Mouse (Mus musculus) kidney, adult 9 months (tissue): ENCODE data around the gene Serping1.
"Not testable (repeated sequence)": the region's sequence is repeated elsewhere in the genome, so short reads cannot be mapped to it uniquely, and the experiment has no call there.

Source experiments
- DNase-seq: peaks from one replicate; pipeline ENCODE4 v3.0.0; 2022

Gene Serping1

DNA sequence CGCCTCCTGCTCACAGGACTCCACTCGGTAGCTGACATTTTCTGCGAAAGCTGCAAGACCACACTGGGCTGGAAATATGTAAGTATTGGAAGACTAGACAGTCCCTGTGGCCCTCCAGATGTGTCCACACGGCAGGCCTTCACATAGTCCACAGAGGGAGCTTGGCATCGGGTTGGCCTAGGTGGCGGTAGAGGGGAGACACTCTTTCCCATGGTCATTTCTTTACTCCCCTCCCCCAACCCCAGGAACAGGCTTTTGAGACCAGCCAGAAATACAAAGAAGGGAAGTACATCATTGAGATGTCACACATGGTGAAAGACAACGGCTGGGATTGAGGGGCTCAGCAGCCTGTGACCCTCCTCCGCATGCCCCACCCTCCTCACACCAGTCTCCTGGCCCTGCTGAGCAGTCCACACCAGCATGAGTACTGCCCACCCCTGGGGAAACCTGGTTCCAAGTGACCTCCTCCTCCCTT is 37.8 kb downstream of the Serping1 start:
- no peak for DNase-seq

DNA sequence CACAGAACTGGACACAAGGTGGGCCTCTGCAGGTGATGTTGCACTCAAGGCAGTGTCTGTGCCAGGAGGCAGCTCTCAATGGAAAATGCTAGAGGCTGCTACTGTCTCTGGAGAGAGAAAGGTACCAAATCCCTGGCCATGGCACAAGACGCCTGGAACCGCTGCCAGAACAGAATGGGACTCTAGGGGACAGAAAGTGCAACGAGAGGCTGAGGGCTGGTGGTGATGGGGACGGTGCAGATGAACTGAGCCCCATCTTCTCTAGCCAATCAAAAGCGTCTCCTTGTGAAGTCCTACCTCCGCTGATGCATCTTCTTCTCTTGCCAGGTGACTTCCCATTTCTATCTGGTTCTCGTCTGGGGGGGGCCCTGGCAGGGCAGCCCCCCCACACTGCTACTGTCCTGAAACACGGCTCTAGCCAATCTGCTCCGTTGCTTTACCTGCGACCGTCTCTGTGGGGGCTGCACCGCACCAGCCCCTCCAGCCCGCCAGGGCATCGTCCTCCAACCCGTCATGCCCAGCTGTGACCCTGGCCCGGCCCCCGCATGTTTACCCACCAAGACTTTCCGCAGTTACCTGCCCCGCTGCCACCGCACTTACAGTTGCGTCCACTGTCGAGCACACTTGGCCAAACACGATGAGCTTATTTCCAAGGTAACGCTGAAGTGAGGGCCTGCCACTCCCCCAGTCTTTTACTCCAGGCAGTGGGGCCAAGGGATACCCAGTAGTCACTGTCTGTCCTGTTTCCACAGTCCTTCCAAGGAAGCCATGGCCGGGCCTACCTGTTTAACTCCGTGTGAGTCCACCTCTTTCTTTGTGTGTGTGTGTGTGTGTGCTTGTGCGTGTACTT is 38.7 kb downstream of the Serping1 start:
- no peak for DNase-seq

DNA sequence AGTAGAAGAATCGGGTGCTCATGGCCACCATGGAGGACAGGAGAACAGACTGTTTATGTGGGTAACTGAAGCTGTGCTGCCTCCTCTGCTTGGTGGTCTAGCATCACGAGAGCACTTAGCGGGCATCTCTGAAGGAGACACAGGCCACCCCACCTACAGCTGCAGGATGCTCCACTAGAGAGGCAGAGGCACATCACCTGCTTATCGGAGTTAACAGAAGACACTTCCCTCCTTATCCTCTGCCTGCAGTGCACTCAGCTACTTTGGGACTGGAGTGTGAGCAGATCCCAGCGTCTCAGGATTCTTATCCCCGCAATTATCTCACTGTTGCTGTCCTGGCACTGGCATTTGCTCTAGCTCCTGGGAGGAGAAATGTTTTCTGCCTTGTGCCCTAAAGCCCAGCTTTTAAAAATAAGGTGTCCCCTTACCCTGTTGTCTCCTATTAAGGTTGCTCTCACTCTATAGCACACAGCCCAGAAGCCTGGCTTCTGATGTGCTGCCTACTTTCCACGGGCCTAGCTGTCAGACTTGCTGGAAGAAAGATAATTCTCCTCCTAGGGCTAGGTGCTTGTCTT is 39.8 kb downstream of the Serping1 start:
- no peak for DNase-seq

DNA sequence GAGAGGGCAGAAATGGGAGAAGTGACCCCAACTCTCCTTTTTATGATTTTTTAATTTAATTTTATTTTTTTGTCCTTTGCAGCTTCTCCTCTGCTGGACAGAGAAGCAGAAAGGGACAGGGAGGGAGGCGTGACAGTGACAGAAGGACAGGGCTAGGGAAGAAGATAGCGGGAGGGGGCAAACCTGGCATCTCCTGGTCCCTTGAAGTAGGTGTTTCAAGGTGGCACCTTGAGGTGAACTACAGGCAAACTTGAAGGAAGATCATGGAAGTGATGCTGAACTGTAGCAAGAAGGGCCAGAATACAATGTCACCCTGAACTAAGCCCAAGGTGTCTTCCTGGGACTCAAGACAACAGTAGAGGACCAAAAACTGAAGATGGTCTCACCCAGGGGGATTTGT is 40.3 kb downstream of the Serping1 start:
- no peak for DNase-seq

DNA sequence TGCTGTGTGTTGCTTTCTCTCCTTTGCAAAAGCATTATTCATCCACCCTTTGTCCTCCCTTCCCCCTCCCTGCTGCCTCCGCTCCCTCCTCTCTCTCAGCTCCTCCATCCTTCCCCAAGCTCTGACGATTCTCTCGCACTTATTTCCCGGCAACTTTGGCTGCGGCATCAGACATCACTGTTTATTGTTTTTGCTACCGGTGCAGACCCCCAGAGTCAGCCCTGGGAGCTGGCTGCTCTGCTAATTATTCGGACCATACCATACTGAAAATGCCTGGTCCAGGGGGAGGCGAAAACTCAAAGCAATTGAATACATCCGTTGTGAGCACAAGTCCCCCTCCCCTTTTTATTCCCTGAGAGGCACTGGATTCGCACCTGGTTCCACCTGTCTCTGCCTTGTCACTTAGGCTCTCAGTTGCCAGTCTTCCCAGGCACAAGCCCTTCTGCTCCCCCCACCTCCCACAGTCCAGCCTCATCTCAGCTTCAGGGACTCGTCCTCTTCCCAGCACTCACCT is 40.8 kb downstream of the Serping1 start:
- no peak for DNase-seq

DNA sequence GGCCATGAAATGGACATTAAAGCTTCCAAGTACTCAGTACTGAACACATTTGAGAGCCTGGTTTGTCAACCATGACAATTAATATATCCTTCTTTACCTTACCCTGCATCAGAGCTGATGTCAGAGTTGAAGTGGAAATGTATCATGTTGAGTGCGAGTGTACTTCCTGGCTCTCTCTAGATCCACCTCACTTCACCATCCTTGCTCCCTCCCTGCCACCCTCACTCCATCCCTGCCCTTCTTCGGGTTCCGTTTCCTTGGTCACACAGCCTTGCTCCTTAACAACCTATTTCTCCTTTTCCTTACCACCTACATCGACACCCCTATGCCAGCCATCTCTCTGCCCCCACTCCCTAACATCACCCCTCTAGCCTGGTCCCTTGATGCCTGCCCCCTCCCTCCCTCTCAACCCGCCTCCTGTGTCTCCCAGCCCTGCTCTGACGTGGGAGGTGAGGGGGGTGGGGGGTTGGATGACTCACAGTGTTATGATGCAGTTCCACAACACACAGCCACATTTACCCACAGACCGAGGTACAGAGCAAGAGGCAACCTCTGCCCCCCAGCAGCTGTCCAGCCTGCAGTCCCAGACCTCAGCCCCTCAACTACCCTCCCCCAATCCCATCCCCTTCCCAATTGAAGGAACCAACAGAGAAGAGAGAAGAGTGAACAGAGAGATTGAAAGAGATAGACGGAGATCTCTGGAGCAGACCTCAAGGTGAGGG is 41.5 kb downstream of the Serping1 start, which contains the start of gene Ypel4:
Gene Ypel4 (plus strand): TSS at position 480 of the 722 bp plus-strand sequence.
- DNase-seq = no peak

DNA sequence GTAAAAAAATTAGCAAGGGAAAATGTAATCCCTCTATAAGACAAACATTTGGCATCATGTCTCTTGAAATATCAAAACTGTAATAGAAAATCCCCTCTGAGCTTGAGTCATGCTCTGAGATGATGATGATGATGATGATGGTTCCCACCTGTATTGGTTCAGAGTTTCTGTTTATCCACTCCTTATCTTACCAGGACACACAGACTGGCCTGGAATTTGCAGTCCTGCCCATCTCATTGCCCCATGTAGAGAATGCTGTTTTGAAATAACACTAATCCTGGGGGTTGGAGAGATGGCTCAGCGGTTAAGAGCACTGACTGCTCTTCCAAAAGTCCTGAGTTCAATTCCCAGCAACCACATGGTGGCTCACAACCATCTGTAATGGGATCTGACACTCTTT is 42.9 kb downstream of the Serping1 start:
- no peak for DNase-seq

DNA sequence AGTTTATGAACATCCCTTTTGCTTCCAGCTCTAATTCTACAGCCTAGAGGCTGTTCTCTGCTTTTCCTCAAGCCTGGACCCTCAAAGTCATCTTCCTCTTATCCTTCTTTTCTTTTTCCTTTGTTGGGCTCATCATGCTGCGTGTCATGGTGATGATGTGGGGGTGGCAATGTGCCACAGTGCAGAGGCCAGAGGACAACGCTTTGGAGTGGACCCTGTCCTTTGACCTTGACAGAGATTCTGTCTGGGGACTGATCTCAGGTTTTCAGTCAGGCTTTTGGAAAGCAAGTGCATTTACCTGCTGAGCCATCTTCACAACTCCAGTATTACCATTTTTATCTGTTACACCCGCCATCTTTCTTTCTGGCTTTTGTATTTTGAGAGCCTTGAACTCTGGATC is 44.0 kb downstream of the Serping1 start:
- peak; percentile 64 for DNase-seq

DNA sequence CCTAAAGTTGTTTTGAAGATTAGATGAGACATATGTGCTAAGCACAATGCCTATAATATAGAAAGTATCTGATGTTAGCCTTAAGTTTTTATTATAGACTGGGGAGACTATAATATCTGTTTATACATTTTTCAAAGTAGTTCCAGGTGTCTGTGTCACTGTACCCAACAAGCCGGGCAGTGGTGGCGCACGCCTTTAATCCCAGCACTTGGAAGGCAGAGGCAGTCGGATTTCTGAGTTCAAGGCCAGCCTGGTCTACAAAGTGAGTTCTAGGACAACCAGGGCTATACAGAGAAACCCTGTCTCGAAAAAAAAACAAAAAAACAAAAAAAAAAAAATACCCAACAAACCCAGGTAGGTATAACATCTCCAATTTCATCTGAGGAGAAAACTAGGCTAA is 47.1 kb downstream of the Serping1 start:
- DNase-seq = not testable (repeated sequence)

DNA sequence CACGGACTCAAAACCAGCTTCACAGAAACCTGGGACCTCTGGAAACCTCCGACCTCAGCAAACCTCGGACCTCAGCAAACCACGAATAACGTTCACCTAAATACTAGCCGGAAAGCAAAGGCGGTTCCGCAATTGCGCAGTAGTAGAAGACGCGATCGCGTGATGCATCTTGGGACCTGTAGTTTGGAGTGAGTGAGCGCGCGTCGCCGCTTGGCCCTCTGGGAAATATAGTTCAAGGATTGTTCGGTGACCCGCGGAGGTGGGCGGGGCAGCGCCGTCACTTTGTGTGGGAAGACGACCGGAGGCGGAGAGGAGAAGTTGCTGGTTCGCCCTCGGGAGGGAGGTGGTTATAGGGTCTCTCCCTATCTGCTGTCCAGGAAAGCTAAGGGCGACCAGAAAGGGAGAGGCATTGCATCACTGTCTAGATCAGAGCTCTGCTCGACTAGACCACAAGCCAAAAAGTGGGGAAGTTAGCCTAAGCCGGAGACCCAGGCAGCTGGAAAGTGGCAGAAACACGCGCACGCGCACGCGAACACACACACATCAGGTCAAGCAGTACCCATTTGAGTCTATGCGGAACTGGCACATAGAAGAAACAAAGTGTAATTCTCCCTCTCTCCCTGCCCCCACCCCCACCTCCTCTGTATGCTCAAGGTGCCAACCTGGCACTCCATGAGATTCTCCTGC is 47.9 kb downstream of the Serping1 start, which contains the start of gene Clp1:
Gene Clp1 (minus strand): TSS at position 179 of the 687 bp plus-strand sequence.
- peak; percentile 99 for DNase-seq

DNA sequence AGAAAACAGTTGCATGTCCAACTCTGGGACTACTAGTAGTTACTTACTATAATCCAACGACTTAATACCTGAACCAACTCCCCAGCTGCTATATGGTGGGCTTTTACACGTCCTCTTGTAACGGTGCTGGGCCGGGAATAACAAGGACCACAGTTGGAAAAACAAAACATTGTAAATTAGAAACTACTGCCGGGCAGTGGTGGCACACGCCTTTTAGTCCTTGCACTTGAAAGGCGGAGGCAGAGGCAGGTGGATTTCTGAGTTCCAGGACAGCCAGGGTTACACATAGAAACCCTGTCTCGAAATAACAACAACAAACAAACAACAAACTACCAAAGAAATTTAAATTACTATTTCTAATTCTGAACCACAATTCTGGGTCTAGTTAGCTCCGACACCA is 48.5 kb downstream of the Serping1 start:
- DNase-seq = no peak

DNA sequence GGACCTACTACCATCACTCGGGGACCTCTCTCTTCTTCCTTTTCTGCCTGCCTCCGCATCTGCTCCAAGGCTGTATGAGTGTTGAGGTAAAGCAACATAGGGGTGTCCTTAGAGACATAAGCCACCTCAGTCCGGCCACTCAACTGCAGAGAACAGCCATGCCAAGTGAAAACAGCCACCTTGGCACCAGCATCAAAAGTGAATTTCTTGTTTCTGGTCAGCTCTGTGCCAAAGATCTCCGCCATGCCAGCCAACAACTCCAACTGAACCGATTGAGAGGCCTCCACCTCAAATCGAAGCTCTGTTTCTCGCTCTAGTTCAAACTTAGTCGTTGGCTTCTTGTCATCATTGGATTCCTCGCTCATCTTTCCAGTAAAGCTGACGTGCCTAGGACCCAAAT is 49.5 kb downstream of the Serping1 start:
- DNase-seq = no peak

DNA sequence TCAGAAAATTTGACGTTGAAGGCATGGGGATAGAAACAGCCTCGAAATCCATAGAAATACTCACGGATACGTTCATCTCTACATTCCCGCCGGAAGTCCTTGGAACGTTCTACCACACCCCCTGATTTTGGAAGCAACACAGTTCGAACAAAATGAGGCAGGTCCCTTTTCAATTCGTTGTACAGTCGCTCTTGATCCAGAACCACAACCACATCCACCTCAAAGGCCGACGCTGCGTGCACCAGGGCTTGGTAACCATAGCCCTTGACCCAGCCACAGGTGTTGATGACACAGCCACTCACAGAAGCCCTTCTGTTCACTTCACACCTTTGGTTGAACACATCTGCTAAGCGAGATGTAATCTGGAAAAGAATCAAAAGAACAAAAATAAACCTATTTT is 51.4 kb downstream of the Serping1 start:
- DNase-seq = no peak

DNA sequence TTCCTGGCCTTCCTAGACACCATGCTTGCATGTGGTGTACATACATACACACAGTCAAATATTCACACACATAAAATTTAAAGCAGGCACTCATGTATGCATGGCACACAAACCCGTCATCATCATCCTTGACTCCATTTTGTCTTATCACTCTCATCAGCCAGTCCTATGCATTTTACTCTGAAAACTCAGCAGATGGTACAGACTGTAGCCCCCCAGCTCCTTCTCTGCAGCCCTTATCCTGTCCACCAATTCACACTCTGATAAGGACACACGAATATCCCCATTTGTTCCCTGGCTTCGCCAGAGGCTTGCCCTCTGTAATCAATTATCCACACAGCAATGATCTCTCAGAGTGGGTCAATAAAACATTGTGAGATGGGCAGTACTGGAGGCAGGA is 54.1 kb downstream of the Serping1 start:
- no peak for DNase-seq

DNA sequence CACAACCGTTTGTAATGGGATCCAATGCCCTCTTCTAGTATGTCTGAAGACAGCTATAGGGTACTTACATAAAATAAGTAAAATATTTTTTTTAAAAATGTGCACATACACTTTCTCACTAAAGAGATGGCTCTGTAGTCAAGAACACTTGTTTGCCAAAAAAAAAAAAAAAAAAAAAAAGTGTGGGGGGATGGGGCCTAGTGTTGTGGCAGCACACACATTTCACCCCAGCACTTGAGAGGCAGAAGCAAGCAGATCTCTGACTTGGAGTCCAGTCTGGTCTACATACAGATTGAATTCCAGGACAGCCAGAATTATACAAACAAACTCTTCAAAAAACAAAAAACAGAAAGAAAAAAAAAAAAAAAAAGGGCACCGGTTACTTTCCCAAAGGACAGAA is 54.5 kb downstream of the Serping1 start:
- no peak for DNase-seq

DNA sequence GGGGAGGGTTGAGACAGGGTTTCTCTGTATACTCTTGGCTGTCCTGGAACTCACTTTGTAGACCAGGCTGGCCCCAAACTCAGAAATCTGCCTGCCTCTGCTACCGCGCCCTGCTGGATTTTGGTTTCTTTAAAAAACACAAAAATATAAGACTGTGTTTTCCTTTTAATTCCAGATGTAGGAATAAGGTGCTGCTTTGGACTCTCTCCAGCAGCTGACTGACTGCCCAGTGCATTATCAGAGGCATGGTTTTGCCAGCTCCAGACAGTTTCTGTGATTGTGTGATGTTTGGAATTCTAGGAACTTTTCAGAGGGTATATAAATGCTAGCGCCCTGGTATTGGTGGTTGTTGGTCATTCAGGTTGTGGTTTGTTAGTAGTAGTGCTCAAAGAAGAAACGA is 57.9 kb downstream of the Serping1 start:
- no peak for DNase-seq

DNA sequence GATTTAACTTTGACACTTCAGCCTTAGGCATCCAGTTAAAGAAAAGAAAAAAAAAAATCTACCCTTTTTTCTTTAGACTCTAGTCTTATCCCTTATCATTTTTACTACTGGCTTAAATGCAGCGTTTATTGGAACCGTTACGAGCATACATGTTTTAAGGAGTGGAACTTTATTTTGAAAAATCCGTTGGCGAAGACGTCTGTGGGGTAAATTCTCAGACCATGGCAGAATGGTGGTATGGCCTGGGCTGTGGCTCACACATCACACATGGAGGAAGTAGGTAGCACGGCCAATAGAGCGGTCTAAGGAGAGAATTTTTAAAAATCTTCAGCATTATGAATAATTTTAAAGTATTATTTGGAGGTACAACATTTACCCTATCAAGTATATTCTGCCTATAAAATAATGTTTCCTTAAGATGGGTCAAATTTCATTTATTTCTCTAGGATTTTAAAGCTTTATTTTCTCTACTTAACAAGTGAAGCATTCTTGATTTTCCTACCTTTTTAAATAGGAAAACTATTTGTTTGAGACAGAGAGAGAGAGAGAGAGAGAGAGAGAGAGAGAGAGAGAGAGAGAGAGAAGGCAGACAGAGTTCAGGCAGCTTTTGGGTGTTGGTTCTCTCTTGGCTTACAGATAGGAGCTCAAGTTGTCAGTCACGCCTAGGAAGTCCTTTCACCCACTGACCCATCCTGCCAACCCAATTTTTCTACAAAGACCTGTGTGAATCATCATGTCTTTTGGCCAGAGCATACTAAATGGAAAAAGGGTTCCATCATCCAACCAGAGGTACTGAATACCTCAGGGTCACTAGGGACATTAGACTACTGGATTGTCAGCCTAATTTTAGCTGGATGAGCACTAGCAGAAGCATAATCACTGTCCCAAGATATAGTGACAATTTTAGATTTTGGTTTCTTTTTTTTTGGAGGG is 58.6 kb downstream of the Serping1 start:
- DNase-seq = no peak

DNA sequence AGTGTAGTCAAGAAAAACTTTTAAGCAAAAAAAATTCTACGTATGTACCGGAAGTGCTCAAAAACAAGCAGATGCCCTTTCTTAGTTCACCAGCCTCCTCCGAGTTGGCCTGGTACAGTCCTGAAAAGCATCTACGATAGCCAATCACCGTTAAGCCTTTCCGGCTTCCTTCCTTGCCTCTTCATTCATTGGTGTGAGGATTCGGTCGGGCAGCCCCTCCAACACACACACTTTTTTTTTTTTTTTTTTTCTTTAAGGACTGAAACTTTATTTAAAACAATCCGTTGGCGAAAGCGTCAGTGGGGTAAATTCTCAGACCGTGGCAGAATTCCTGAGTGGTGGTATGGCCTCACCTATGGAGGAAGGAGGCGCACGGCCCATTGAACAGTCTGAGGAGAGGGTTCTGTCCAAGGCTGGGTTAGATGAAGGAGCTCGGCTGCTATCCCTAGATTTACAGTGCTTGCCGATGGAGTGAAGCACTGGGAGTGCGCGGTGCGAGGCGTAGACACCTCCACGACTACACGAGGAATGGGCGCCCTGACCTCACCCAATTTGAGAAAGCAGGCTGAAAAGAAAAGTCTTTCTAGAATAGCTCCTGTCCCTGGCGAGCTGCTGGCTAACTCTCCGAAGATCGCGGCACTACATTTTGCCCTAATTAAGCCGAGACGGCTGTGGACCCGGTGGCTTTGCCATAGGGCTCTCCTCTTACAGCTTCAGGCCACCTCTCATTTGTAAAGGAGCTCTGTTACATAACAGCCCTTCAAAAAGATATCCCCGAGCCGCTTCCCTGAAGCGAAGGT is 59.5 kb downstream of the Serping1 start:
- peak; percentile 96 for DNase-seq
